Mouse (Mus musculus) macrophage (primary cell): ENCODE data around the gene Matn3. TPM values are rescaled to one million over a fixed set of nuclear protein-coding genes. Genes with fewer than 3 reads are reported as not detected.

Experiments used
- H3K27ac ChIP-seq: fragments of 350-480 bp; formaldehyde crosslinking; 2 replicates; pipeline ENCODE4 v1.9.0; 2021
- H3K36me3 ChIP-seq: fragments of 350-480 bp; formaldehyde crosslinking; 2 replicates; pipeline ENCODE4 v1.9.0; 2021; ENCODE audit errors: inconsistent target
- H3K4me3 ChIP-seq: fragments of 350-480 bp; formaldehyde crosslinking; 2 replicates; pipeline ENCODE4 v1.9.0; 2021; ENCODE audit errors: inconsistent target
- H3K79me2 ChIP-seq: fragments of 350-480 bp; formaldehyde crosslinking; 2 replicates; pipeline ENCODE4 v1.9.0; 2021; ENCODE audit errors: inconsistent target
- WGBS: methylation state at CpG from one replicate; pipeline ENCODE4 v1.1.7; 2026; ENCODE audit warnings: inconsistent platforms; ENCODE audit not compliant: missing documents; 5-methylcytosine and 5-hydroxymethylcytosine counted together
- polyA plus RNA-seq: library from polyadenylated mRNA; stranded (reverse); fragments of 250-400 nt; gene quantifications from 3 replicates; pipeline ENCODE4 v1.2.4, GENCODE M21; 2018; ENCODE audit warnings: inconsistent platforms
- total RNA-seq, 78 experiments: library from RNA; depleted of rRNA; stranded (reverse); fragments of 250-400 nt; gene quantifications; 1 replicate in 9 of 78; 2 replicates in 24 of 78; 3 replicates in 43 of 78; 4 replicates in 2 of 78; pipeline ENCODE4 v1.2.4; 2018; ENCODE audit warnings: inconsistent platforms in 56 of 78

Gene Matn3
- not detected for total RNA-seq (2018; cell fraction: chromatin; rRNA removed)
- not detected for total RNA-seq (2018; cell fraction: cytosol; rRNA removed)
- total RNA-seq (2018; cell fraction: nucleus; rRNA removed): not detected
- polyA plus RNA-seq: not detected in 3 replicates

GRCm38 (mm10) chr12:8947714-8948464 lies at the start of gene Matn3:
Matn3 (plus strand) TSS chr12:8947929.
- Histone ChIP-seq H3K79me2 (no peaks in the 10 kb centered on the region), H3K36me3 (no peaks in the 10 kb centered on the region), H3K4me3 (peak within 1 kb of the TSS; percentile 6; the same call in 1 of the 2 replicates), H3K27ac (peak within 1 kb of the TSS; percentile 28; the same call in 1 of the 2 replicates)
- 5% methylated on average over 38 of the region's 42 CpGs for WGBS

- Histone ChIP-seq H3K36me3 (no peaks in the 10 kb centered on the region), H3K4me3 (no peak overlapping the region), H3K27ac (no peak overlapping the region), H3K79me2 (no peaks in the 10 kb centered on the region)
- 92% methylated on average over 18 of the region's 19 CpGs for WGBS
These were observed 48.6 kb upstream of the Matn3 start for GRCm38 (mm10) chr12:8898879-8899785.

- no peak overlapping the region for H3K27ac ChIP-seq
- H3K79me2 ChIP-seq: no peaks in the 10 kb centered on the region
- H3K36me3 ChIP-seq: no peaks in the 10 kb centered on the region
- H3K4me3 ChIP-seq: no peak overlapping the region
- 74% methylated on average over 4 of the region's 4 CpGs for WGBS
These were observed 47.5 kb upstream of the Matn3 start for GRCm38 (mm10) chr12:8900107-8900698.

- Histone ChIP-seq H3K27ac (no peak overlapping the region), H3K36me3 (no peaks in the 10 kb centered on the region), H3K4me3 (no peak overlapping the region), H3K79me2 (no peaks in the 10 kb centered on the region)
- WGBS: 62% methylated on average over 5 of the region's 5 CpGs
These were observed 46.6 kb upstream of the Matn3 start for GRCm38 (mm10) chr12:8900919-8901663.

GRCm38 (mm10) chr12:8901934-8902333 lies 45.8 kb upstream of the Matn3 start:
- H3K36me3 ChIP-seq: no peaks in the 10 kb centered on the region
- no peak overlapping the region for H3K4me3 ChIP-seq
- no peak overlapping the region for H3K27ac ChIP-seq
- WGBS: 74% methylated on average over 2 of the region's 2 CpGs
- no peaks in the 10 kb centered on the region for H3K79me2 ChIP-seq

- 84% methylated on average over 3 of the region's 3 CpGs for WGBS
- Histone ChIP-seq H3K4me3 (no peak overlapping the region), H3K79me2 (no peaks in the 10 kb centered on the region), H3K27ac (no peak overlapping the region), H3K36me3 (no peaks in the 10 kb centered on the region)
These were observed 45.2 kb upstream of the Matn3 start for GRCm38 (mm10) chr12:8902479-8902878.

- WGBS: 63% methylated on average over 16 of the region's 16 CpGs
- H3K27ac ChIP-seq: no peak overlapping the region
- H3K4me3 ChIP-seq: no peak overlapping the region
- H3K36me3 ChIP-seq: no peaks in the 10 kb centered on the region
- no peaks in the 10 kb centered on the region for H3K79me2 ChIP-seq
These were observed 34.7 kb upstream of the Matn3 start for GRCm38 (mm10) chr12:8912860-8913685.

- no peak overlapping the region for H3K4me3 ChIP-seq
- WGBS: 92% methylated on average over 9 of the region's 9 CpGs
- H3K79me2 ChIP-seq: no peaks in the 10 kb centered on the region
- H3K36me3 ChIP-seq: no peaks in the 10 kb centered on the region
- H3K27ac ChIP-seq: no peak overlapping the region
These were observed 33.9 kb upstream of the Matn3 start for GRCm38 (mm10) chr12:8913701-8914340.

- H3K4me3 ChIP-seq: no peak overlapping the region
- no peak overlapping the region for H3K27ac ChIP-seq
- WGBS: 91% methylated on average over 5 of the region's 5 CpGs
- no peaks in the 10 kb centered on the region for H3K36me3 ChIP-seq
- H3K79me2 ChIP-seq: no peaks in the 10 kb centered on the region
These were observed 31.4 kb upstream of the Matn3 start for GRCm38 (mm10) chr12:8916378-8916777.

GRCm38 (mm10) chr12:8919231-8919630 lies 28.5 kb upstream of the Matn3 start:
- Histone ChIP-seq H3K27ac (no peak overlapping the region), H3K36me3 (no peaks in the 10 kb centered on the region), H3K4me3 (no peak overlapping the region), H3K79me2 (peaks cover 17% of the 10 kb centered on the region)
- WGBS: 93% methylated on average over 3 of the region's 3 CpGs

- 14% methylated on average over 1 of the region's 1 CpGs for WGBS
- H3K27ac ChIP-seq: peak overlapping the region; percentile 96
- H3K36me3 ChIP-seq: peaks cover 4% of the 10 kb centered on the region; the same call in 1 of the 2 replicates
- H3K4me3 ChIP-seq: peak overlapping the region; percentile 92
- peaks cover 34% of the 10 kb centered on the region for H3K79me2 ChIP-seq
These were observed 26.7 kb upstream of the Matn3 start for GRCm38 (mm10) chr12:8920996-8921393.

GRCm38 (mm10) chr12:8921394-8922368 lies 26.0 kb upstream of the Matn3 start, which contains the start of gene Laptm4a:
Laptm4a (plus strand) TSS chr12:8921664.
- WGBS: 1% methylated on average over 56 of the region's 73 CpGs
- H3K36me3 ChIP-seq: peaks cover 4% of the 10 kb centered on the region; the same call in 1 of the 2 replicates

More at GRCm38 (mm10) chr12:8921394-8922368, 26.0 kb upstream of the Matn3 start, which contains the start of gene Laptm4a:
- H3K79me2 ChIP-seq: peaks cover 41% of the 10 kb centered on the region
- peak within 1 kb of the TSS; percentile 96 for H3K27ac ChIP-seq
- peak within 1 kb of the TSS; percentile 92 for H3K4me3 ChIP-seq
